Mouse (Mus musculus) neural tube, embryonic 15.5 days (tissue): Measurements from ENCODE around the gene Ica1. TPM values are rescaled to one million over a fixed set of nuclear protein-coding genes. Genes with fewer than 3 reads are reported as not detected.

ENCODE experiments used
- ATAC-seq: fragments of 200-750 bp; cut with Nextera tagmentation; 2 replicates; pipeline ENCODE4 v1.8.0; 2017; ENCODE audit warnings: mild to moderate bottlenecking, moderate TSS enrichment, moderate library complexity; ENCODE audit not compliant: low FRiP score
- H3K27ac ChIP-seq: fragments of 300-500 bp; sonication (generic); replicated peaks from 2 replicates; pipeline ENCODE4 v1.5.1; 2015; ENCODE audit warnings: mild to moderate bottlenecking, inconsistent platforms
- H3K27me3 ChIP-seq: fragments of 300-500 bp; sonication (generic); replicated peaks from 2 replicates; pipeline ENCODE4 v1.6.1; 2015; ENCODE audit warnings: inconsistent platforms
- H3K36me3 ChIP-seq: fragments of 300-500 bp; sonication (generic); 2 replicates; pipeline ENCODE4 v1.6.1; 2015; ENCODE audit warnings: inconsistent platforms
- H3K4me1 ChIP-seq: fragments of 300-500 bp; sonication (generic); 2 replicates; pipeline ENCODE4 v1.6.1; 2015; ENCODE audit warnings: inconsistent platforms
- H3K4me2 ChIP-seq: fragments of 300-500 bp; sonication (generic); 2 replicates; pipeline ENCODE4 v1.6.1; 2015; ENCODE audit warnings: inconsistent platforms, mild to moderate bottlenecking, moderate library complexity
- H3K4me3 ChIP-seq: fragments of 300-500 bp; sonication (generic); replicated peaks from 2 replicates; pipeline ENCODE4 v1.5.1; 2015; ENCODE audit warnings: mild to moderate bottlenecking, inconsistent platforms
- H3K9ac ChIP-seq: fragments of 300-500 bp; sonication (generic); replicated peaks from 2 replicates; pipeline ENCODE4 v1.6.1; 2015; ENCODE audit warnings: mild to moderate bottlenecking, inconsistent platforms
- H3K9me3 ChIP-seq: fragments of 300-500 bp; sonication (generic); replicated peaks from 2 replicates; pipeline ENCODE4 v1.6.1; 2016; ENCODE audit warnings: inconsistent platforms
- WGBS: fragments of 180-500 bp; shearing (Covaris S2); methylation state at CpG from one replicate; pipeline ENCODE4 v1.1.7; 2015; ENCODE audit warnings: mixed read lengths; 5-methylcytosine and 5-hydroxymethylcytosine counted together
- polyA plus RNA-seq: library from polyadenylated mRNA; unstranded; fragments of >200 nt; fragmentation: Nextera tagmentation; extraction: Ambion mirVana; gene quantifications from 2 replicates; pipeline ENCODE4 v1.2.1, GENCODE M21; 2015

Ica1 gene
- polyA plus RNA-seq, 1 experiment from 2014 or later, result 78.5 TPM

- Histone ChIP-seq H3K9ac (no peak overlapping the region), H3K4me1 (peaks cover 3% of the 10 kb centered on the region; the same call in 1 of the 2 replicates), H3K27me3 (no peaks in the 10 kb centered on the region), H3K4me2 (no peak overlapping the region), H3K4me3 (no peak overlapping the region), H3K36me3 (no peaks in the 10 kb centered on the region), H3K9me3 (no peaks in the 10 kb centered on the region), H3K27ac (no peak overlapping the region)
- 60% methylated on average over 3 of the region's 3 CpGs for WGBS
- ATAC-seq, result no peak
These were observed 120.8 kb downstream of the Ica1 start for GRCm38 (mm10) chr6:8657459-8657858.

GRCm38 (mm10) chr6:8655454-8655853 lies 122.8 kb downstream of the Ica1 start:
- no peaks in the 10 kb centered on the region for H3K9me3 ChIP-seq
- no peaks in the 10 kb centered on the region for H3K27me3 ChIP-seq
- H3K9ac ChIP-seq, result no peak overlapping the region
- H3K4me3 ChIP-seq, result no peak overlapping the region
- no peak overlapping the region for H3K4me2 ChIP-seq
- ATAC-seq, result no peak
- 88% methylated on average over 2 of the region's 2 CpGs for WGBS
- H3K27ac ChIP-seq, result no peak overlapping the region
- no peaks in the 10 kb centered on the region for H3K36me3 ChIP-seq
- H3K4me1 ChIP-seq, result 0 out of 2 replicates have a peak, but pooled peaks cover 3% of the 10 kb centered on the region

GRCm38 (mm10) chr6:8650413-8650812 lies 127.9 kb downstream of the Ica1 start:
- no peak overlapping the region for H3K4me2 ChIP-seq
- no peaks in the 10 kb centered on the region for H3K36me3 ChIP-seq
- no peak overlapping the region for H3K9ac ChIP-seq
- no peak overlapping the region for H3K4me3 ChIP-seq
- H3K9me3 ChIP-seq, result no peaks in the 10 kb centered on the region
- no peak for ATAC-seq
- H3K27ac ChIP-seq, result no peak overlapping the region
- H3K4me1 ChIP-seq, result no peaks in the 10 kb centered on the region
- no peaks in the 10 kb centered on the region for H3K27me3 ChIP-seq
- WGBS, result 89% methylated on average over 7 of the region's 7 CpGs

- H3K4me2 ChIP-seq, result no peak overlapping the region
- H3K9me3 ChIP-seq, result no peaks in the 10 kb centered on the region
- no peak overlapping the region for H3K9ac ChIP-seq
- H3K27me3 ChIP-seq, result no peaks in the 10 kb centered on the region
- 79% methylated on average over 4 of the region's 4 CpGs for WGBS
- H3K4me1 ChIP-seq, result no peaks in the 10 kb centered on the region
- no peak overlapping the region for H3K27ac ChIP-seq
- no peaks in the 10 kb centered on the region for H3K36me3 ChIP-seq
- no peak for ATAC-seq
- H3K4me3 ChIP-seq, result no peak overlapping the region
These were observed 128.9 kb downstream of the Ica1 start for GRCm38 (mm10) chr6:8649295-8649865.

- H3K9me3 ChIP-seq, result no peaks in the 10 kb centered on the region
- no peak for ATAC-seq
- H3K4me1 ChIP-seq, result no peaks in the 10 kb centered on the region
- WGBS, result 87% methylated on average over 10 of the region's 10 CpGs
- no peaks in the 10 kb centered on the region for H3K36me3 ChIP-seq
- H3K4me3 ChIP-seq, result no peak overlapping the region
- H3K4me2 ChIP-seq, result no peak overlapping the region
- H3K27me3 ChIP-seq, result no peaks in the 10 kb centered on the region
- no peak overlapping the region for H3K27ac ChIP-seq
- H3K9ac ChIP-seq, result no peak overlapping the region
These were observed 129.9 kb downstream of the Ica1 start for GRCm38 (mm10) chr6:8648185-8648901.

GRCm38 (mm10) chr6:8647513-8648184 lies 130.6 kb downstream of the Ica1 start:
- H3K4me1 ChIP-seq, result no peaks in the 10 kb centered on the region
- H3K27ac ChIP-seq, result no peak overlapping the region
- WGBS, result 88% methylated on average over 7 of the region's 7 CpGs
- H3K36me3 ChIP-seq, result no peaks in the 10 kb centered on the region
- H3K27me3 ChIP-seq, result no peaks in the 10 kb centered on the region
- no peaks in the 10 kb centered on the region for H3K9me3 ChIP-seq
- H3K9ac ChIP-seq, result no peak overlapping the region
- H3K4me3 ChIP-seq, result no peak overlapping the region
- no peak overlapping the region for H3K4me2 ChIP-seq
- no peak for ATAC-seq

- no peak overlapping the region for H3K9ac ChIP-seq
- no peaks in the 10 kb centered on the region; the same call in 1 of the 2 replicates for H3K36me3 ChIP-seq
- no peaks in the 10 kb centered on the region for H3K9me3 ChIP-seq
- no peaks in the 10 kb centered on the region for H3K27me3 ChIP-seq
- no peak overlapping the region for H3K4me3 ChIP-seq
- H3K4me2 ChIP-seq, result no peak overlapping the region
- H3K27ac ChIP-seq, result no peak overlapping the region
- no peak for ATAC-seq
- H3K4me1 ChIP-seq, result no peaks in the 10 kb centered on the region
- WGBS, result 55% methylated on average over 2 of the region's 2 CpGs
These were observed 132.6 kb downstream of the Ica1 start for GRCm38 (mm10) chr6:8645708-8646107.

GRCm38 (mm10) chr6:8644703-8645102 lies 133.6 kb downstream of the Ica1 start:
- 86% methylated on average over 10 of the region's 10 CpGs for WGBS

GRCm38 (mm10) chr6:8640863-8641262 lies 137.4 kb downstream of the Ica1 start:
- WGBS, result 95% methylated on average over 5 of the region's 5 CpGs
- Histone ChIP-seq H3K4me1 (no peaks in the 10 kb centered on the region), H3K4me2 (no peak overlapping the region), H3K9me3 (no peaks in the 10 kb centered on the region), H3K36me3 (peaks cover 9% of the 10 kb centered on the region), H3K27me3 (no peaks in the 10 kb centered on the region), H3K27ac (no peak overlapping the region), H3K9ac (no peak overlapping the region), H3K4me3 (no peak overlapping the region)
- ATAC-seq, result no peak

More at GRCm38 (mm10) chr6:8644703-8645102, 133.6 kb downstream of the Ica1 start:
- Histone ChIP-seq H3K4me1 (no peaks in the 10 kb centered on the region), H3K4me3 (no peak overlapping the region), H3K27me3 (no peaks in the 10 kb centered on the region), H3K9me3 (no peaks in the 10 kb centered on the region), H3K4me2 (no peak overlapping the region), H3K9ac (no peak overlapping the region), H3K36me3 (no peaks in the 10 kb centered on the region; the same call in 1 of the 2 replicates), H3K27ac (no peak overlapping the region)
- ATAC-seq, result no peak

- H3K4me1 ChIP-seq, result no peaks in the 10 kb centered on the region
- WGBS, result 88% methylated on average over 2 of the region's 2 CpGs
- no peak for ATAC-seq
- H3K9ac ChIP-seq, result no peak overlapping the region
- H3K4me2 ChIP-seq, result no peak overlapping the region
- peaks cover 9% of the 10 kb centered on the region for H3K36me3 ChIP-seq
- no peaks in the 10 kb centered on the region for H3K27me3 ChIP-seq
- H3K9me3 ChIP-seq, result no peaks in the 10 kb centered on the region
- H3K27ac ChIP-seq, result no peak overlapping the region
- no peak overlapping the region for H3K4me3 ChIP-seq
These were observed 138.8 kb downstream of the Ica1 start for GRCm38 (mm10) chr6:8639526-8639925.

GRCm38 (mm10) chr6:8638899-8639298 lies 139.4 kb downstream of the Ica1 start:
- H3K4me1 ChIP-seq, result no peaks in the 10 kb centered on the region
- H3K4me2 ChIP-seq, result no peak overlapping the region
- H3K9ac ChIP-seq, result no peak overlapping the region
- H3K4me3 ChIP-seq, result no peak overlapping the region
- no peaks in the 10 kb centered on the region for H3K27me3 ChIP-seq
- 89% methylated on average over 4 of the region's 4 CpGs for WGBS
- no peak overlapping the region for H3K27ac ChIP-seq
- H3K9me3 ChIP-seq, result no peaks in the 10 kb centered on the region
- H3K36me3 ChIP-seq, result peaks cover 9% of the 10 kb centered on the region
- no peak for ATAC-seq

- H3K9me3 ChIP-seq, result no peaks in the 10 kb centered on the region
- no peak overlapping the region for H3K9ac ChIP-seq
- H3K27ac ChIP-seq, result no peak overlapping the region
- H3K4me1 ChIP-seq, result no peaks in the 10 kb centered on the region
- ATAC-seq, result no peak
- H3K36me3 ChIP-seq, result peaks cover 9% of the 10 kb centered on the region
- no peaks in the 10 kb centered on the region for H3K27me3 ChIP-seq
- H3K4me2 ChIP-seq, result no peak overlapping the region
- no peak overlapping the region for H3K4me3 ChIP-seq
- 87% methylated on average over 4 of the region's 4 CpGs for WGBS
These were observed 140.2 kb downstream of the Ica1 start for GRCm38 (mm10) chr6:8638122-8638521.
